Mouse (Mus musculus): ENCODE data around the gene Epn1. TPM values are rescaled to one million over a fixed set of nuclear protein-coding genes. Genes with fewer than 3 reads are reported as not detected.
A peak's percentile ranks its signal among the peaks of the same experiment; 100 is the strongest.

Epn1 gene
- polyA plus RNA-seq, 1 experiment = 687 TPM

GRCm38 (mm10) chr7:5109301-5109700 lies 29.3 kb downstream of the Epn1 start:
- Histone ChIP-seq H3K9me3 (peaks cover 6% of the 10 kb centered on the region), H3K36me3 (replicated peaks; ENCODE audit: low read length) (no peaks in the 10 kb centered on the region), H3K4me1 (peaks cover 3% of the 10 kb centered on the region; the same call in 1 of the 2 replicates), H3K27me3 (replicated peaks) (peaks cover 17% of the 10 kb centered on the region), H3K4me3 (replicated peaks) (no peak overlapping the region)
- TF ChIP-seq FLI1 (IDR thresholded peaks at IDR 0.05; ENCODE audit: low read length) = no peak
- no peak for TF ChIP-seq GATA1 (IDR thresholded peaks at IDR 0.05; ENCODE audit: borderline replicate concordance, low read length)

GRCm38 (mm10) chr7:5112701-5113100 lies 32.7 kb downstream of the Epn1 start:
- no peak for TF ChIP-seq GATA1 (IDR thresholded peaks at IDR 0.05; ENCODE audit: borderline replicate concordance, low read length)
- no peak for TF ChIP-seq FLI1 (IDR thresholded peaks at IDR 0.05; ENCODE audit: low read length)
- Histone ChIP-seq H3K4me1 (peaks cover 3% of the 10 kb centered on the region; the same call in 1 of the 2 replicates), H3K36me3 (replicated peaks; ENCODE audit: low read length) (no peaks in the 10 kb centered on the region), H3K4me3 (replicated peaks) (no peak overlapping the region), H3K9me3 (peaks cover 6% of the 10 kb centered on the region), H3K27me3 (replicated peaks) (peaks cover 10% of the 10 kb centered on the region)

GRCm38 (mm10) chr7:5116850-5117249 lies 36.8 kb downstream of the Epn1 start, which contains the start of gene Rfpl4:
TSS of gene Rfpl4 (minus strand) at chr7:5116950.
- TF ChIP-seq FLI1 (IDR thresholded peaks at IDR 0.05; ENCODE audit: low read length) = no peak
- no peak for TF ChIP-seq GATA1 (IDR thresholded peaks at IDR 0.05; ENCODE audit: borderline replicate concordance, low read length)
- no peaks in the 10 kb centered on the region for H3K36me3 ChIP-seq (replicated peaks; ENCODE audit: low read length)
- peaks cover 3% of the 10 kb centered on the region; the same call in 1 of the 2 replicates for H3K4me1 ChIP-seq
- no peak within 1 kb of the TSS for H3K4me3 ChIP-seq (replicated peaks)
- no peaks in the 10 kb centered on the region for H3K9me3 ChIP-seq
- H3K27me3 ChIP-seq (replicated peaks) = peaks cover 14% of the 10 kb centered on the region

GRCm38 (mm10) chr7:5125078-5125477 lies 45.0 kb downstream of the Epn1 start:
- TF ChIP-seq FLI1 (IDR thresholded peaks at IDR 0.05; ENCODE audit: low read length) (no peak), GATA1 (IDR thresholded peaks at IDR 0.05; ENCODE audit: borderline replicate concordance, low read length) (no peak)
- Histone ChIP-seq H3K36me3 (replicated peaks; ENCODE audit: low read length) (no peaks in the 10 kb centered on the region), H3K27me3 (replicated peaks) (peaks cover 18% of the 10 kb centered on the region), H3K9me3 (no peaks in the 10 kb centered on the region), H3K4me1 (peaks cover 12% of the 10 kb centered on the region), H3K4me3 (replicated peaks) (no peak overlapping the region)

GRCm38 (mm10) chr7:5125549-5126406 lies 45.7 kb downstream of the Epn1 start, which contains the start of gene Rasl2-9:
TSS of gene Rasl2-9 (minus strand) at chr7:5125950.
- TF ChIP-seq FLI1 (IDR thresholded peaks at IDR 0.05; ENCODE audit: low read length) (no peak), GATA1 (IDR thresholded peaks at IDR 0.05; ENCODE audit: borderline replicate concordance, low read length) (no peak)
- Histone ChIP-seq H3K36me3 (replicated peaks; ENCODE audit: low read length) (no peaks in the 10 kb centered on the region), H3K27me3 (replicated peaks) (peaks cover 17% of the 10 kb centered on the region), H3K4me1 (peaks cover 12% of the 10 kb centered on the region), H3K4me3 (replicated peaks) (peak within 1 kb of the TSS; percentile 88), H3K9me3 (no peaks in the 10 kb centered on the region)

Other genes starting within 250 kb of the Epn1 start
- gene Shisa7, start 235.5 kb upstream of the Epn1 start, polyA plus RNA-seq (2012; ENCODE audit: insufficient read depth, low replicate concordance) = 0.07 TPM in 1 of 2 replicates, not detected in the other
- gene Isoc2b, start 210.0 kb upstream of the Epn1 start, polyA plus RNA-seq (2012; ENCODE audit: insufficient read depth, low replicate concordance) = 4.3 and 6.1 TPM in 2 replicates
- 7.2 and 17.1 TPM in 2 replicates for gene Isoc2a, start 203.1 kb upstream of the Epn1 start, polyA plus RNA-seq (2012; ENCODE audit: insufficient read depth, low replicate concordance)
- not detected in 2 replicates for gene Gm36210, start 173.7 kb upstream of the Epn1 start, polyA plus RNA-seq (2012; ENCODE audit: insufficient read depth, low replicate concordance)
- gene Zfp628, start 165.0 kb upstream of the Epn1 start, polyA plus RNA-seq (2012; ENCODE audit: insufficient read depth, low replicate concordance) = 33.6 and 53.4 TPM in 2 replicates
- gene Nat14, start 158.2 kb upstream of the Epn1 start, polyA plus RNA-seq (2012; ENCODE audit: insufficient read depth, low replicate concordance) = 0.51 TPM in 1 of 2 replicates, not detected in the other
- 0.09 and 1.5 TPM in 2 replicates for gene Ssc5d, start 154.4 kb upstream of the Epn1 start, polyA plus RNA-seq (2012; ENCODE audit: insufficient read depth, low replicate concordance)
- 1.3 TPM in 1 of 2 replicates, not detected in the other for gene Sbk2, start 115.8 kb upstream of the Epn1 start, polyA plus RNA-seq (2012; ENCODE audit: insufficient read depth, low replicate concordance)
- 0.06 TPM in 1 of 2 replicates, not detected in the other for gene Sbk3, start 109.1 kb upstream of the Epn1 start, polyA plus RNA-seq (2012; ENCODE audit: insufficient read depth, low replicate concordance)
- gene Zfp579, start 84.1 kb upstream of the Epn1 start, polyA plus RNA-seq (2012; ENCODE audit: insufficient read depth, low replicate concordance) = 48.1 and 103 TPM in 2 replicates
- gene Zfp524, start 65.8 kb upstream of the Epn1 start, polyA plus RNA-seq (2012; ENCODE audit: insufficient read depth, low replicate concordance) = 68.6 and 88.3 TPM in 2 replicates
- gene Fiz1, start 65.5 kb upstream of the Epn1 start, polyA plus RNA-seq (2012; ENCODE audit: insufficient read depth, low replicate concordance) = 17.2 and 28.0 TPM in 2 replicates
- gene Gm44973, start 64.7 kb upstream of the Epn1 start, polyA plus RNA-seq (2012; ENCODE audit: insufficient read depth, low replicate concordance) = not detected in 2 replicates
- gene Zfp865, start 59.9 kb upstream of the Epn1 start, polyA plus RNA-seq (2012; ENCODE audit: insufficient read depth, low replicate concordance) = 30.6 and 81.9 TPM in 2 replicates
- 7.3 and 34.4 TPM in 2 replicates for gene Ccdc106, start 59.7 kb upstream of the Epn1 start, polyA plus RNA-seq (2012; ENCODE audit: insufficient read depth, low replicate concordance)
- not detected in 2 replicates for gene 4632433K11Rik, start 46.1 kb upstream of the Epn1 start, polyA plus RNA-seq (2012; ENCODE audit: insufficient read depth, low replicate concordance)
- 0.96 and 6.5 TPM in 2 replicates for gene Zfp784, start 41.8 kb upstream of the Epn1 start, polyA plus RNA-seq (2012; ENCODE audit: insufficient read depth, low replicate concordance)
- 58.5 and 224 TPM in 2 replicates for gene Zfp580, start 28.7 kb upstream of the Epn1 start, polyA plus RNA-seq (2012; ENCODE audit: insufficient read depth, low replicate concordance)
- 251 and 262 TPM in 2 replicates for gene U2af2, start 18.1 kb upstream of the Epn1 start, polyA plus RNA-seq (2012; ENCODE audit: insufficient read depth, low replicate concordance)
- not detected in 2 replicates for gene Rfpl4, start 36.7 kb downstream of the Epn1 start, polyA plus RNA-seq (2012; ENCODE audit: insufficient read depth, low replicate concordance)
- not detected in 2 replicates for gene Rasl2-9, start 45.7 kb downstream of the Epn1 start, polyA plus RNA-seq (2012; ENCODE audit: insufficient read depth, low replicate concordance)
- not detected in 2 replicates for gene Vmn1r55, start 69.4 kb downstream of the Epn1 start, polyA plus RNA-seq (2012; ENCODE audit: insufficient read depth, low replicate concordance)
- gene Vmn1r56, start 116.5 kb downstream of the Epn1 start, polyA plus RNA-seq (2012; ENCODE audit: insufficient read depth, low replicate concordance) = not detected in 2 replicates
- gene Vmn1r57, start 138.3 kb downstream of the Epn1 start, polyA plus RNA-seq (2012; ENCODE audit: insufficient read depth, low replicate concordance) = not detected in 2 replicates

All from megakaryocyte, embryonic 14.5 days (primary cell).